In genomic region chr17:47554621-47555020, GRCm38 (mm10) we compare ENCODE assay signal across 20 mouse cellular contexts.
"Had no signal": no experiment of that assay in that cellular context is flagged by ENCODE, and none has a peak within 500 bp of the region (broad histone marks: within the 10 kb centered on the region; RNA-seq: fewer than 3 reads in every experiment).

No protein-coding gene starts in this region.

- DNase-seq: gastrocnemius, adult 2 months; gastrocnemius, postnatal 10 days; gastrocnemius, postnatal 25 days; heart, adult 2 months; heart, postnatal 10 days; kidney, adult 18-20 months; kidney, adult 8-10 months; kidney, postnatal 10 days; kidney, postnatal 25 days; kidney, postnatal 4 days; liver had no signal

- H3K4me3 ChIP-seq: gastrocnemius, adult 2 months; heart, adult 2 months; heart, embryonic 10.5 days; heart, embryonic 12.5 days; hindbrain, embryonic 13.5 days; hindbrain, embryonic 15.5 days; layer of hippocampus, adult 2 months; left cerebral cortex, adult 2 months; limb, embryonic 10.5 days; limb, embryonic 12.5 days had no signal

- H3K27ac ChIP-seq: gastrocnemius, adult 2 months; heart, adult 2 months; heart, embryonic 10.5 days; hindbrain, embryonic 13.5 days; hindbrain, embryonic 15.5 days; hindbrain, postnatal 0 days; layer of hippocampus, adult 2 months; left cerebral cortex, adult 2 months; limb, embryonic 10.5 days; limb, embryonic 12.5 days had no signal

- H3K4me1 ChIP-seq: hindbrain, embryonic 15.5 days; limb, embryonic 10.5 days; limb, embryonic 12.5 days had no signal
